Mouse (Mus musculus) midbrain, embryonic 15.5 days (tissue): ENCODE results near the gene Tmco2. TPM values are rescaled to one million over a fixed set of nuclear protein-coding genes. Genes with fewer than 3 reads are reported as not detected.

Experiments used
- ATAC-seq: fragments of 200-750 bp; cut with Nextera tagmentation; replicated peaks from 2 replicates; pipeline ENCODE4 v1.8.0; 2017; ENCODE audit warnings: moderate TSS enrichment
- H3K27ac ChIP-seq: fragments of 300-500 bp; sonication (generic); 2 replicates; pipeline ENCODE4 v1.5.1; 2015; ENCODE audit warnings: mild to moderate bottlenecking, inconsistent platforms
- H3K27me3 ChIP-seq: fragments of 300-500 bp; sonication (generic); replicated peaks from 2 replicates; pipeline ENCODE4 v1.6.1; 2015; ENCODE audit warnings: inconsistent platforms
- H3K36me3 ChIP-seq: fragments of 300-500 bp; sonication (generic); replicated peaks from 2 replicates; pipeline ENCODE4 v1.6.1; 2015; ENCODE audit warnings: inconsistent platforms
- H3K4me1 ChIP-seq: fragments of 300-500 bp; sonication (generic); 2 replicates; pipeline ENCODE4 v1.6.1; 2015; ENCODE audit warnings: inconsistent platforms
- H3K4me2 ChIP-seq: fragments of 300-500 bp; sonication (generic); 2 replicates; pipeline ENCODE4 v1.6.1; 2015; ENCODE audit warnings: inconsistent platforms, mild to moderate bottlenecking, moderate library complexity
- H3K4me3 ChIP-seq: fragments of 300-500 bp; sonication (generic); 2 replicates; pipeline ENCODE4 v1.5.1; 2015; ENCODE audit warnings: mild to moderate bottlenecking, inconsistent platforms
- H3K9ac ChIP-seq: fragments of 300-500 bp; sonication (generic); 2 replicates; pipeline ENCODE4 v1.6.1; 2015; ENCODE audit warnings: mild to moderate bottlenecking, inconsistent platforms
- H3K9me3 ChIP-seq: fragments of 300-500 bp; sonication (generic); 2 replicates; pipeline ENCODE4 v1.6.1; 2016; ENCODE audit warnings: inconsistent platforms
- WGBS: fragments of 180-500 bp; shearing (Covaris S2); methylation state at CpG from one replicate; pipeline ENCODE4 v1.1.7; 2015; ENCODE audit warnings: mixed read lengths; 5-methylcytosine and 5-hydroxymethylcytosine counted together
- polyA plus RNA-seq: library from polyadenylated mRNA; unstranded; fragments of >200 nt; fragmentation: Nextera tagmentation; extraction: Ambion mirVana; gene quantifications from 2 replicates; pipeline ENCODE4 v1.2.1, GENCODE M21; 2015

The Tmco2 gene
- polyA plus RNA-seq, 1 experiment from 2014 or later: 0.25 TPM

- WGBS: 53% methylated on average over 3 of the region's 3 CpGs
These were observed 52.7 kb downstream of the Tmco2 start for GRCm38 (mm10) chr4:121056342-121056741.

More at GRCm38 (mm10) chr4:121056342-121056741, 52.7 kb downstream of the Tmco2 start:
- no peak for ATAC-seq
- Histone ChIP-seq H3K36me3 (peaks cover 16% of the 10 kb centered on the region), H3K27me3 (peaks cover 7% of the 10 kb centered on the region; the same call in 1 of the 2 replicates), H3K4me1 (peaks cover 7% of the 10 kb centered on the region; the same call in 1 of the 2 replicates), H3K4me3 (no peak overlapping the region), H3K9ac (no peak overlapping the region), H3K9me3 (no peaks in the 10 kb centered on the region), H3K27ac (no peak overlapping the region), H3K4me2 (no peak overlapping the region)

Other genes with a start within 250 kb of the Tmco2 start
- 37.3 and 39.1 TPM in 2 replicates for gene Exo5, start 184.2 kb downstream of the Tmco2 start, polyA plus RNA-seq
- 7.9 and 8.5 TPM in 2 replicates for gene Zfp69, start 157.5 kb downstream of the Tmco2 start, polyA plus RNA-seq
- gene Smap2, start 92.0 kb downstream of the Tmco2 start, polyA plus RNA-seq: 45.1 and 46.6 TPM in 2 replicates
- 18.2 and 19.4 TPM in 2 replicates for gene Col9a2, start 69.8 kb downstream of the Tmco2 start, polyA plus RNA-seq
- gene Zmpste24, start 11.0 kb downstream of the Tmco2 start, polyA plus RNA-seq: 22.2 and 22.5 TPM in 2 replicates
- 31.0 and 33.2 TPM in 2 replicates for gene Rlf, start 105.9 kb upstream of the Tmco2 start, polyA plus RNA-seq
- gene Gm12888, start 215.7 kb upstream of the Tmco2 start, polyA plus RNA-seq: not detected in 2 replicates